Mouse (Mus musculus) left cerebral cortex, adult 18-20 months (tissue): ENCODE data around the gene Synrg. TPM values are rescaled to one million over a fixed set of nuclear protein-coding genes. Genes with fewer than 3 reads are reported as not detected.
A peak's percentile ranks its signal among the peaks of the same experiment; 100 is the strongest.

ENCODE experiments used
- DNase-seq, 2 experiments: peaks; one replicate each; pipeline ENCODE4 v3.0.0; 2021 to 2022; ENCODE audit warnings: low spot score in 2 of 2, mixed read lengths in 1 of 2
- long read RNA-seq, 2 experiments: library from polyadenylated mRNA; stranded (forward); transcript quantifications; one replicate each; pipeline ENCODE4 v2.0.0; 2021
- total RNA-seq, 2 experiments: library from RNA; stranded (reverse); gene quantifications; 2 replicates each; pipeline ENCODE4 v1.2.3; 2021

Synrg gene
- 10 to 100 TPM; 62.3 to 63.3 TPM for total RNA-seq
- long read RNA-seq, experiment 1, partial matches to known transcripts = 15 of 55 reads
- long read RNA-seq, experiment 1, other reads (novel, unspliced or antisense) = 40 of 55 reads
- long read RNA-seq, experiment 2, partial matches to known transcripts = 16 of 60 reads
- long read RNA-seq, experiment 2, other reads (novel, unspliced or antisense) = 44 of 60 reads

DNA sequence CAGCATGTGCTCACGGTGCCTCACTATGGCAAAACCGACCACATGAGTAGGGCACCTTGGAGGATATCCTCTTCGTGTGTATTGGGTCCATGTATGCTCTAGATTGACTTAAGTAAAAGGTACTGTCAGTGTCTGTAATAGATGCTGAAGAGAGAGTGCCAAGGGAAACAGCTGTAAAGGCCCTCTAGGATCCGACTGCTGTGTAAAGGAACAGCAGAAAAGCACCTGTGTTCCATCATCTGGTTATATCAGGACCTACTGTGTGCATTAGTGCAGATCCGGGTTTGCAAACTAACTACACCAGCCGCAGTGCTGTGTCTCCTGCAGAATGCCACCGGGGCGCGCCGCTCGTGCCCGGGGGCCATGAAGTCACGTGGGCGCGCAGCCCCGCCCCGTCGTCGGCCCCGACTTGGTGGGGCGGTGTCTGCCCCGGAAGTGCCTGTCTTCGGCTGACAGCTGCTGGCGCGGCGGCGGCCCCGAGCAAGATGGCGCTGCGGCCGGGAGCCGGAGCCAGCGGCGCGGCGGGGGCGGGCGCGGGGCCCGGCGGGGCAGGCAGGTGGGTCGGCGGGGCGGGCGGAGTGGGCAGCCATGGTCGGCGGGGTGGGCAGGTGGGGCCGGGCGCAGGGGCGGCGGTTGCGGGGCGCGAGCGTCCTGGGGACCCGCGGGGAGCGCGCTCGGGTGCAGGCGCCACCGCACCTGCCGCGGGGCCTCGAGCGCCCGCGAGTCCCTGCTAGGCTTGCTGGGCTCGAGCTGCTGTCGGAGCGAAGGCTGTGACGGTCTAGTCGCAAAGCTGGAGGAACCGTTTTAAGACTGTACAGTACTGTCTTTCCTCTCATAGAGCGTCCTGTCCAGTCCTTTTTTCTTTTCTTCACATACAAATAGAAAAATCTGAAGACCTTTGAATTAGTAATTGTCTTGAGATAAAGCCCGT, at the start of gene Synrg:
Synrg (plus strand) TSS at position 438 of the 931 bp plus-strand sequence.
- DNase-seq = peak; percentile 87 to 92

DNA sequence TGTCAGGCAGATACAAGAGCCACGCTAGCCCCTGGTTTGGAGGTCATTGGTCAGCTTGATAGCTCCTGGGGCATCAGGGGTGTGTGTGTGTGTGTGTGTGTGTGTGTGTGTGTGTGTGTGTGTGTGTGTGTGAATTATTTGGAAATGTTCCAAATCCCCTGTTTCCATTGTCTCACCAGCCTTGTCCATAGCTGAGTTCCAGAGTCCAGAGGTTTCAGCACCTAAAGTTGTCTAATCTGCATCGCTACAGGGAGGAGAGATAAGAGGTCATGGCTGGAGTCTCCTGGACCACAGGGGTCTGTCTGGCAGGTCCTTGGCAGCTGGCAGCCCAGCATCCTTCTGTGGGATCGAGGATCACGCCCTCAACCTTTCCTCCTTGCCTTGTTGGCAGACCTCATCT, 49.7 kb upstream of the Synrg start:
- DNase-seq = no peak

DNA sequence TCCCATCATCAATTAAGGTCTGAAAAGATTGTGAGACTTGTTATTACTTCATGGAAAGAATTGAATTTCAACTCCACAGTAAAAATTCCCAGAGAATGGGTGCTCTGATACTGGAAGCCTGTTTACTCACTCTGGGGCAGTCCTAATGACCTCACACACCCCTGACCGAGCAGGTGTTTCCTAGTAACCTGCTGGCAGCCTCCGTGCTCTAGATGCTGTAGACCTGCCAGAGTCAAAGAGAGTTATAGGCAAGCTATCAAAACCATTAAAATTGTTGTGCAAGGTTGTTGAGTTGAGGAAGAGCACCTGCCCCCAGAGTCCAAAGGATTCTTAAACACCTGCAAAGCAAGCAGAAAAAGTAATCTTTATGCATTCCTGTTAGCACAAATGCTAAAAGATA, 41.6 kb upstream of the Synrg start:
- DNase-seq = no peak

DNA sequence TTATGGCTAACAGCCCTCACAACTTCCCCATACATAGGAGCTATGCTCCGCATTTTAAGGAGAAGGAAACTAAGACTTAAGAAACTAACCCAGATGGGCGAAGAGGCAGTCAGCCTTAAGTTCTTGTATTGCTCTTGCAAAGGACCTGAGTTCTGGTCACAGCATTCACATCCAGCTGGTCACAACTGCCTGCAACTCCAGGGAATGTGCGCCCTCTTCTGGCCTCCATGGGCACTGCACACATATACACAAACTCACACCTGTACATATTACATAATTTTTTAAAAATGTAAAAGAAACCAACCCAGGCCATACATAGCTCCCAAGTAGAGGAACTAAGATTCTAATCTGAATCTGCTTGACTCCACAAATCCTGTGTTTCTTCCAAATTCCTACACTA, 37.1 kb upstream of the Synrg start:
- DNase-seq = no peak

DNA sequence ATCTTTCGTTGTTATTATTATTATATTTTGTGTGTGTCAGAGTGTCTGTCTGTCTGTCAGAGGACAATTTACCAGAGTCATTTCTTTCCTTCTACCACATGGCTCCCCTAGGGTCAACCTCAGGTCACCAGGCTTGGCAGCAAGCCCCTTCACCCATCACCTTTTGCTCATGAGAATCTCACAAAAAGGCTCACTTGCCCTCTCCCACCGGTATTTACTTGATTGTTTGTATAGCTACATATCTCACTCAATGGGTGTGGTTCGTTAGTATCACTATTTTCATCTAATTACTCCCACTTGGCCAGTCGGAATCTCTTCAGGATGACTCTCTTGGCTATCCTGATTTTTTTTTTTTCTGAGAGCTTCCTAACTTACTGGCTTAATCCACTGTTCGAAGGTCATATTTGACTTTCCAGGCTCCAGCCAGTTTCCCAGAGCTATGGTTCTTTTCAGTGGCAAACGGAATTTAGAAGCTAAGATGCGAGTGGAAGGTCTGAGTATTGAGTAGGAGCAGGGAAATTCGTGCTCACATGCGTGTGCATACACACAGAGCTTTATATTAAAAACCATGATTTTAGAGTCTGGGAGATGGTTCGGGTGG, 31.6 kb upstream of the Synrg start:
- DNase-seq = no peak

DNA sequence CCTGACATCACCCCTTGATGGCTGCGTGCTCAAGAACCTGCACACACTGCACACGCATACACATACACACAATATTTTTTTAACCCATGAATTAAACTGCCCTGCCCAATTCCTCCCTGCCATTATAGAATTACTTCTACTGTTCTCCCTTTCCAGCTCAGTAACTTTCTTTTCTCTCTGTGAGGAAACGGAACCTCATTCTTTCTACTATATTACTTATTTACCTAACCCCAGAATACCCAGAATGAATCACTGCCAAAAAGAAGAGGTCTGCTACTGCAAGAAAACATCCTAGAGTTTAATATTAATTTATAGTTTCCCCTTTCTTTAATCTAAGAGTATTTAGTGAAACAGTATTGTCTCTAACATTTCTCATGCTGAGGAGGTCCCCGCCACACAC, 30.9 kb upstream of the Synrg start:
- DNase-seq = no peak

DNA sequence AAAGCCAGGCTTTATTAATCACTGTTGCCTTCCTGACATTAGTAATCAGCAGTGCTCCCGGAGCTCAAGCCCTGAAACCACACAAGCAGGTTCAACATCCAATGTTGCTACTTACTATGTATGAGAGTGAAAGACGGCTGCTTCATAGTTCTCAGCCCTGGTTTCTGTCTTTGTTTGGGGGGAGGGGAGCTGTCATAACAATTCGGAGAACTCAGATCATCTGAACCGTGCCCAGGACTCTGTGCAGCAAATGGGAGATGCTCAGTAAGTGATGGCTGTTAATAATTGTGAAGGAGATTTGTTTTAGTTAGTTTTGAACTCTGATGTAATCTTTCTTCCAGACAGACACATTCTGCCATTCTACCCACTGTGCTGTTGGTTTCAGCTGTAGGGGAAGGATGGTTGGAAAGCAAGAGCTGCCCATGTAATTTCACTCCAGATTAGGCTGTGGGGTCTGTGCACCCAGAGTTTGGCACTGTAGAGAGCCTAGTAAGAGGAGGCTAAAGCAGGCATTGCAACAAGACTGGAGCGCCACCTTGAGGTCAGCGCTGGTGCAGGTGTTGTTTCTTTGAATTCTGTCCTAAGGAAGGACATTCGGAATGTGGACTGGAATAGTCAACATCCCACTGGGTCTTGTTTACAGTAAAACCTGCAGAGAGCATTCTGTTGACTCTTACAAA, 28.1 kb upstream of the Synrg start:
- DNase-seq = peak; percentile 74 to 85

DNA sequence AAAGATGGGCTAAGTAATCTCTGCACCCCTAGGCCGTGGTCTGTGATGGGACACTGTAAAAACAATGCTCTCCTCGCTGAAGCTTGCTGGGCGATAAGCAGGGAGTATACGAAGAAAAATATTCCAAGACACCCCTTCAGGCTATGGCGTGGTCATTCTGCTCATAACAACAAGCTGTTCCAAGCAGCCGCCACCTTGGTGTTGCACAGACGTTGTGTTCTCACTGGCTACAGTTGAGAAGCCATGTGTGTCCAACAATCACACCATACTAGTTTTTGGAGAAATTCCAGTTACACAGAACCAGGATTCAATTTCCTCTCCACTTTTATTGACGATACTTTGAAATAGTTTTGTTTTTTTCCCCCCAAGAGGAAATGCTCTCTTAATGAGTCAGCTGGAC, 25.7 kb upstream of the Synrg start:
- DNase-seq = no peak

DNA sequence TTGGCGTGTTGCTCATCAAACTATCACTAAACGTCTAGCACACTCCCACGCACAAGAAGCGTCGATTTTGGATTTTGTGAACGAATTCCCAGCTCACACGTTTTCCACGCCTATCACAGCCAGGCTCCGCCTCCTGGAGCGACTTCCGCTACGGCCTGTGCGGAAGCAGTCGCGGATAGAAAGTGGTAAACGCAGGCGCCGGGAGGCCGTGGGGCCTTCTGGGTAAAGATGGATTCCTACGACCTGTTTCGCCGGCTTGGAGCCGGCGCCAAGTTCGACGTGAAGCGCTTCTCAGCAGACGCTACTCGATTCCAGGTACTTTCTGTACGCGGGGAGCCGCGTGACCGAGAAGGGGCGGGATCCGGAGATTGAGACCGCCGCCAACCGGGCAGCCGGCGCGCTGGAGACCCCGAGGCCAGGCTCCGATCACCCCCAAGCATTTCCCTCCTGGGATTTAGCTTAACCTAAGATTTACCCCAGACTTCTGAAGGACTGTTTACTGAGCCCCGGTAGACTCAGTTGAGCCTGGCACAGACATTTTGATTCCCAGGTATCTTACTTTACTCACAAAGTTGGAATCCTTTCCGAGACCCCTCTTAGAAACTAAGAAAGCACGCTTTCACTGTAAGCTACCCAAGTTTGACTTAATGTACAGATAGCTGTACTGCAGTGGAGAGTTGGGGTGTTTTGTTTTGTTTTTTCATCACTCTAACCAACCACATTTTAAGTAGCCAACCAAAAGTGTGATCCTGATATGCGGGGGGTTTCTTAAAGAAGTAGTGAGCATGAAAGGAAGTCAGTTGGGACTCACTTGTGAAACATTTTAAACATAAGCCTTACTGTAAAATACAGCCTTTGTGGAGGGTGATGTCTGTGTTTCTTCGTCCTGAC, 22.0 kb upstream of the Synrg start, which contains the start of gene Ddx52:
Ddx52 (plus strand) TSS at position 113 of the 891 bp plus-strand sequence.
- peak; percentile 87 to 92 for DNase-seq

DNA sequence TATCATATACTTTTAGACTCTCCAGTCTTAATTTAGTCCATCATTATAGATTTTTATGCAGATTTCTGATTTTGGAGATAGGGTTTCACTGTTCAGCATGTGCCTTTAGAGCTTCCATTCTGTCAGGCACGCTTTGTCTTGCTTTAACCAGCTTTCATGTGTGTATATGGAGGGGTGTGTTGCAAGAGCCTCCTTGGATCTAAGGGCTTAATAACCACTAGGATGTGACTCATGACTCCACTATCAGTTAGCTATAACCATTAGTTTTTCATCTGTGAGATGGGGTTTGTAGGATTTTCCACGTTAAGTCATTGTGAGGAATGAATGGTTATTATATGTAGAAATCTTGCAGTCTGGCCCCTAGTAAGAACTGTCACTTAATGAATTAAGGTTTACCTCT, 7.4 kb upstream of the Synrg start:
- DNase-seq = no peak

DNA sequence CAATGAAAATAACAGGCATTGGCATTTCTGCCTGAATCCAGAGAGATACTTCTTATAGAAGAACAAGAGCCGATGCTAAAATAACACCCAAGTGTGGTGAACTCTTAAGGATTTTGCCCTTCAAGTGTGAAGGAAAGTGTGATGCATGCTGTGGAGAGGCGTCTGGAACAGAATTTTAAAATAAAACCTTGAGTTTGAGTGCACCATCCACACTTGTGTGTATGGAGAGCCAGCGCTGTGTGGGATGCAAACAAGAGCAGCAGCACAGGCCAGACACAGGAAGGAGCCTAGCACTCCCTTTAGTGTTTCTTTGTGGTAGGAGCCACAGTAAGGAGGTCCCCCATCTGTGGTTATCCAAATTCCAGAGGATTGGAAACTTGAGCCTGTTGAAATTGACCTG, 2.2 kb upstream of the Synrg start:
- DNase-seq = peak; percentile 26 to 48

DNA sequence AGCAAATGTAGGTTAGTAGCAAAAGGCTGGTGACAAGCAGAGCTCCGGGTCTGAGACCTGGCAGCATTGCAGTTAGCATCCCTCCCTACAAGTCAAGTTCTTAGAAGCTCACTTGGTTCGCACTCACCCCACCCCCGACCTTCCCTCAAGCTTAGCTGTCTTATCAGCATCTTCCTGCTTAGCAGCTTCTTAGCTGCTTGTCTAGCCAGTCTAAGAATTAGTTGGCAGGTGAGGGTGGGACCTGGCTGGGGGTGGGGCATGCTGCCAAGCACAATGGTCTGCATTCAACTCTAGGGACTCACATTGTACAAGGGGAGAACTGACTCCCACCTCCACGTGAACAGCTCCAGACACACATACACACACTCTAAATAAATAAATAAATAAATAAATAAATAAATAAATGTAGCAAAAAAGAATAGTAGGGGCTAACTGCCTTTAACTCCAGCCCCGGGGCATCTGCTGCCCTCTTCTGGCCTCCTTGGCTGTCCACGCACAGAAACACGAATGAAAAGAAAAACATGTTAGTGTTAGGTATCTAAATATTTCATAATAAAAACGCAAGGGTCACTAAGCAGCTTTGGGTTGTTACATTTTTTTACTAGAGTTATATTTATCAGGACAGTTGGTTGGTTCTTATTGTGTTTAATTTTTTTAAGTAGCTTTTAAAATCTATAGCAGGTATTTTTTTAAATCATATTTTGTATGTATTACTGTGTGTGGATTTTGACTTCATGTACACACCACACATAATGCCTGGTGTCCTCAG, 3.4 kb downstream of the Synrg start:
- DNase-seq = no peak

DNA sequence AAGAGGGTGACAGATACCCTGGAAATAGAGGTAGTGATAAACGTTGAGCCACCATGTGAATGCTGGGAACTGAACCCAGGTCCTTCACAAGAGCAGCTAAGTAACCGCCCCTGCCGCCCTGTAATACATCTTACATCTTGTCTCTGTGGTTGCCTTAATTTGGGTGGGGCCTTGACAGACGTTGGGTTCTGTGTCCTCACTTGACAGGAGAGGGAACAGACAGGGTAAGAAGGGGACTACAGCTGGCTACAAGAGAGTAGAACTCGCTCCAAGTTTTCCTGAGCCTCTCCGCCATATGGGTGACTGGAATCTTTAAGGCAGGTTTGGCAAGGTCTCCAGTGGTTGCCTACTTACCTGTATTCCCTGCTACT, 4.0 kb downstream of the Synrg start:
- DNase-seq = no peak

DNA sequence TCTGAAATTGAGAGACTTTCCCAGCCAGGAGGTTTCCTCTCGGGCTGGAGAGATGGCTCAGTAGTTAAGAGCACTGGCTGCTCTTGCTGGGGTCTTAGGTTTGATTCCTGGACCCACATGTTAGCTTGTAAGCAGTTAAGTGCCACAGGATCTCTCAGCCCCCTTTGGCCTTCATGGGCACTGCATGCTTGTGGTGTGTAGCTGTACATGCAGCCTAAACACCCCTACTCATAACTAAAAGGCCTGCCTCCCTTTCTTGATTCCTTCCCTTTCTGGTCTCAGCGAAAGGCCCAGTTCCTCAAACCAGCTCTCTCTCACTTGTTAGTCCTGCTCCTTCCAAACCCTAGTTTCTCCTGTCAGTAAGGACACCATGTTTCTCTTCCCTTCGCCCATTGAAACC, 4.8 kb downstream of the Synrg start:
- DNase-seq = no peak

DNA sequence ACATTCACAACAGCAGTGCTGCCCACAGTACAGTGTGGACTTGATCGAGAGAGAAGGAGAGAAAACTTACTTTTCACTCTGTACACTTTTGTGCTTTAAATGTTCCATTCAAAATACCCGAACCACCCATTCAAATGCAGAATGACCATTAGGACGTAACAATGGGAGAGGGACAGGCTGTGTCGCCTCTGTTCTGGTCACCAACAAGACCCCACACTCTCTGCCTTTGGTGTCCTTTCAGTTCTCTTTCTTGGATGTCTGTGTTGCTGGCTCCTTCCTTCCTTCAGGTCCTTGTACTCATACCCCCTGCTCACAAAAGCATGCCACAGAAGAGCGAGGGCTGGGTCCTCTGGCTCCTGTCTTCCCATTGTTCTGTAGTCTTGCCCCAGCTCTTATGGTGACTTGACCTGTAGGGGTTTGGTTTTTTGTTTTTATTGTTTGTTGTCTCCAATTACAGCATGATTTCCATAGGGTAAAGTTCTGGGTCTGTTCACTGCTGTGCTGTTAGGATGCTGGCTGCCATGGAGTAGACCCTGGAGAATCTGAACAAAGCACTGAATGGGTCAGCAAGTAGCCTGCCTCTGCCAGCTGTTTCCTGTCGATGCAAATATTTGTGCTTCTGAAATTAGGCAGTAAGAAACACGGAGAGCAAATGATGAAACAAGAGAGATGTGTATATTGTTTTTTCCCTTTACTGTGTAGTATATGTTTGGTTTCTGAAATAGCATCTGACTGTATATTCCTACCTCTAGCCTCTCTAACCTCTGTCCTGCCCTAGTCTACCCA, 10.5 kb downstream of the Synrg start:
- DNase-seq = no peak

DNA sequence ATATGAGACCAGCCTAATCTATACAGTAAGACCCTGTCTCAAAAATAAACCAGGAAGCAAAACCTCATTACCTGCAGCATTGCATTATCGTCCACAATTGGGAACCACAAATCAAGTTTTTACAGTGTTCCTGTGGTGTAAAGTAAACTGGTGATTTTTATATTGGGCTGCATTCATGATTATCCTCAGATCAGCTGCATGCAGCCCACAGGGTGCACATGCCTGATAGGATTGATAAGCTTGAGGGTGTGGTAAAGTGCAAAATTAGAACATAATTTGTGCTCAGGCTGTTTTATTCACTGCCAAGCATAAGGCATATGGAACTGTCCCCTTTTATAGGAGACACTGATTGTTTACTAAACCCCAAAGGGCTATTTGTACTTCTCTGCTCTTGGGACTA, 11.3 kb downstream of the Synrg start:
- no peak for DNase-seq

DNA sequence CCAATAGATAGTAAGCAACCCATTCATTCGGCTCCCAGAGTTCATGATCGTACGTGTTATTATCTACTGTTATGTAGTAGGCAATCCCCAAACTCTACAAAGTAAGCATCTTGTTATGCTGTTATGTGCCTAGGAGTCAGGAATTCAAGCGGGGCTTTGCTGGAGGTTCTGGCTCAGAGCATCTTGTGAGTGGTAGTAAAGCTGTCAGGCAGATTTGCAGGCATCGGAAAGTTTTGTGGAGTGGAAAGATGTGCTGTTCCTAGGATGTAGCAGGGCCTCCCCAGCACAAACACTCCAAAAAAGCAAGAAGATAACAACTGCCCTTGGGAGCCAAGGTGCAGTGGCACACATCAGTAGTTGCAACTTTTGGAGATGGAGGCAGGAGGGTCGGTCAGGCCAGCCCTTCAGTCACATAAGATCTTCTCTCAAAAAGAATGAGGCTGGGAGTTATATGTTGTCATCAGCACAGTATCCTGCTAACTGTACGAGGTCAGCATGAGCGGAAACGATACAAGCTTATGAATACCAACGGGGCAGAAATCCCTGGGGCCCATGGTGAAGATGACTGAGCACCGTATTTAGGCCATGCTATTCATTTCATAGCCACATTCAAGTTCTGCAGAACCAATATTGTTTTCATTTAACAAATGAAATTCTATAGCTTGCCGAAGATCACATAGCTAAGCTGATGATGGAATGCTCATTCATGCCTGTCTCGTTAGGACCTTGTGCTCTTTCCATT, 12.2 kb downstream of the Synrg start:
- no peak for DNase-seq

DNA sequence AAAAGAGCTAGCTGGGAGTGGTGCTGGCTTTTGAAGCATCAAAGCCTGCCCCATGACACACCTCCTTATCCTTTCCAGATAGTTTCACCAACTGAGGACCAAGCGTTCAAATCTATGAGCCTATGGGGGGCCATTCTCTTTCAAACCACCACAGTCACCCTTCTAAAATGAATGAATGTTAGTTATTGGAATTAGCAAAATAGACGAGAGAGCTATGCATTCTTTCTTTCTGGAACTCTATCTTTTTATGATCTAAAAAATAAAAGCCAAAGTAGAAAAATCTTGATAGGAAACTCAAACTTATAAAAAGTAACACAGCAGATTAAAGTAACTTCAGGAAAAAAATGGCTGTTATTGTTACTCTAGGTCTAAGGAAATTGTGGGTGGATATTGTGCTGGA, 13.6 kb downstream of the Synrg start:
- no peak for DNase-seq
